Mouse (Mus musculus): Measurements from ENCODE around the gene E130114P18Rik. TPM values are rescaled to one million over a fixed set of nuclear protein-coding genes. Genes with fewer than 3 reads are reported as not detected.

The E130114P18Rik gene
- total RNA-seq, 2 experiments from 2014 or later = 0.38 to 0.39 TPM

- intact Hi-C loops (cut with DNase I; ENCODE audit: low total_unique reads) = no loop called here
- no peak for DNase-seq
These were observed 47.9 kb downstream of the E130114P18Rik start for GRCm38 (mm10) chr4:97729999-97730398.

DNA sequence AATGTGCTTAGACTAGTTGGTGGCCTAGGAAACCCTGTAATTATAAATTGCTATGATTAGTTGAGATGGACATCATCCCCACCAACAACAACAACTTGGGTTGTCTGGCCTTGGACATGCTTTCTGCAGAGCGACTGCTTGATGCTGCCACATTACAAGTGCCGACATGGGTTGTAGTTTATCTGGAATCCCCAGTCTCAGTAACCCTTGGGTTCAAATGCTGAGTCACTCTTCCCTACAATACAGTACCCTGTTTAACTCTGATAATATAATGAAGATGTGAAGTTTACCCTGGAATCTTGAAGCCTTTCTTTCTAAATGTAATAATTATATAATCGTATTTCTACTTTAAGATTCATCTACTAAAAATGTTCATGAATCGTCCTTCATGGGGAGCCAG is 49.4 kb downstream of the E130114P18Rik start:
- no peak for DNase-seq
- intact Hi-C loops (cut with DNase I; ENCODE audit: low total_unique reads) = no loop called here

- no peak for DNase-seq
- intact Hi-C loops (cut with DNase I; ENCODE audit: low total_unique reads) = no loop called here
These were observed 54.5 kb downstream of the E130114P18Rik start for GRCm38 (mm10) chr4:97723374-97723773.

DNA sequence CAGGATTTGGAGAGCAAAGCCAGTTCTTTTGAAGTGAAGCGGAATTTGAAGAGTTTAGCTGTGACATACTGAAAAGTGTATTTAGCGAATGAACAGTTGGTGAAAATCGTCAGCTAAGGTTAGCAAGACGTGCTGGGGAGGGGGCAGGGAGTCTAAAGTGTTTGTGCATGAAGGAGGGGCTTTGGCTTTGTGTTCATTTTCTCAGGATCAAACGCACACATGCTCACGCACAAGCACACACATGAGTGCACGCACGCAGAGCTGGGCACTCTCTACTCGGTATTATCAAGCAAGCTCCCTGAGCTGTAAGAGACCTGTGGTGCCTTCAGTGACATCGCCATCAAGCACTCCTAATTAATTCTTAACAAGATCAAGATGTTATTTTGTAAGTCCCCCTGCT is 55.2 kb downstream of the E130114P18Rik start:
- intact Hi-C loops (cut with DNase I; ENCODE audit: low total_unique reads) = no loop called here

GRCm38 (mm10) chr4:97714616-97715015 is 63.3 kb downstream of the E130114P18Rik start:
- intact Hi-C loops (cut with DNase I; ENCODE audit: low total_unique reads) = no loop called here
- DNase-seq = no peak

More for the DNA sequence above, 55.2 kb downstream of the E130114P18Rik start:
- DNase-seq = no peak

DNA sequence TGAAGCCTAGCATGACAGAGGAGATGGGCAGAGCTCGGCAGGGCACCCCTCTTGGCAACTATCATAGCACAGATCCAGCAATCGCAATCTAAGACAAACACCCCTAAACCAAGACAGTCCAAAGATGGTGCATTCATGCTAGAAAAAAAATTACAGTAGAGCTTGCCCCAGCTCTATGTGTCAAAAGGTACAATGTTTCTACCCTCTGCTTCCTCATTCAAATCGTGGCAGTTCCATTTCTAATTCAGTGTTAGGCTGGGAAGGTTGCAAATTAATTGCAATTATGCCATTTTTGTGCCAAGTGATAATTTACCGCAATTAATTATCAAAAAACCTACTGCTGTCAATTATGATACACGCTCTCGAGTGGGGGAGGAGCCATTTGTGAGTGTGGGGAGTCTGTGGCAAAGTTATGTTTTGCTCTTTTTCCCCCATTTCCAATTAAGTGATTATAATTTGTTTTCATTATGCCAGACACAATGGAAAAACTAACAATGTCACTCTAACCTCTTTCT is 63.7 kb downstream of the E130114P18Rik start:
- no peak for DNase-seq
- intact Hi-C loops (cut with DNase I; ENCODE audit: low total_unique reads) = no loop called here

- intact Hi-C loops (cut with DNase I; ENCODE audit: low total_unique reads) = no loop called here
These were observed 65.3 kb downstream of the E130114P18Rik start for GRCm38 (mm10) chr4:97712547-97712946.

GRCm38 (mm10) chr4:97710048-97710765 is 67.7 kb downstream of the E130114P18Rik start:
- intact Hi-C loops (cut with DNase I; ENCODE audit: low total_unique reads) = no loop called here
- DNase-seq = no peak

More at GRCm38 (mm10) chr4:97712547-97712946, 65.3 kb downstream of the E130114P18Rik start:
- DNase-seq = no peak

DNA sequence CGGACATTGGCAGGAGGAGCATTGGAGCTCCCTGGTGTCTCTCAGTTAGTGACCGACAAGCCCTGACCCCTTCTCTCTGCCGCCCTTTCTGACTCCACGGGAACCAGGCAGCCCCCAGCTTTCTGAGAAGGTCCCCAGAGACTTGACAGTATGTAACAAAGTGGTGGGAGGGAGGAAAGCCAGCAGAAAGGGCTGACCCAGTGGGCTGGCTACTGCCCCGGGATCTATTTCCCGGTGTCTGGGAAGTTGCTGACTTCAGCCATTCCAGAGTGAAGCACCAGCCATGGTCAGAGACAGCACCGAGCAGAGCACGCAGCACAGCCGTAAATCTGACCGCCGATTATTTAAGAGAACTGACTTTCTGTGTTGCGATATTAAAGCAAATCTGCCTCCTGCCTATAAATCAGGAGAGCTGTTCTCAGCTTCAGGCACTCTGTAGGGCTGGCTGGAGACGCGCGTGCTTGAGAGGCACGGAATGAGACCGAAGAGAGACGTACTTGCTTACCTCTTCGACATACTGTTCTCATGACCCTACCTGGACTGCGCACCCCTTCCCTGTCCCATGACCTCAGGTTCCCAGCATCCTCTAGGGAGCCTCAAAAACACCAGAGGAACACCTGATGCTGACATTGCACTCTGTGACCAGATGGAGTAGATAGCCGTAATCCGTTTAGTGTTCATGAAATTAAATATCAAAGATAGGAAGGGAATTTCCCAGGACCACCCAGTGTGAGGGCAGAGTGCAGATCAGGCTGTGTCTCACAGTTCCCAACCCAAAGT is 70.3 kb downstream of the E130114P18Rik start:
- intact Hi-C loops (cut with DNase I; ENCODE audit: low total_unique reads) = no loop called here
- DNase-seq = peak; percentile 4

- intact Hi-C loops (cut with DNase I; ENCODE audit: low total_unique reads) = no loop called here
- no peak for DNase-seq
These were observed 80.9 kb downstream of the E130114P18Rik start for GRCm38 (mm10) chr4:97696684-97697615.

- intact Hi-C loops (cut with DNase I; ENCODE audit: low total_unique reads) = no loop called here
- peak; percentile 66 for DNase-seq
These were observed 82.4 kb downstream of the E130114P18Rik start for GRCm38 (mm10) chr4:97695414-97696040.

DNA sequence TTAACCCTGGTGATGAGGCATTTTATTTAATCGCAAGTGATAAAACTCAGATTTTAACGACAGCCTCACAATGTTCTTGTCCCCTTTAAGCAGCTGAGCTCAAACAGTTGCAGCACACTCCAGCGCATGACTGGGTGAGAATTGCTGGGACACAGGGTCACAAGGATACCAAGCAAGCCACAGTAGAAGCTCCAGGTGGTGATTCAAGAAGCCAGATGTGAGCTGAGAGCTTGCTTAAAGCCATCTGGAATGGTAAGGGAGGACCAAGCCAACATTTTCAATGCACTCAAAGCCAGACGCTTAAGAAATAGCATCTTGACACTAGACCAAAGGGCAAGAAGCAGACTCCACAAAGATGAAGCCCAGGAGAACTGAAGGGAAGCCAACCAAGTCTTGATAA is 83.9 kb downstream of the E130114P18Rik start:
- intact Hi-C loops (cut with DNase I; ENCODE audit: low total_unique reads) = no loop called here
- DNase-seq = peak; percentile 39

GRCm38 (mm10) chr4:97693054-97693453 is 84.8 kb downstream of the E130114P18Rik start:
- no peak for DNase-seq
- intact Hi-C loops (cut with DNase I; ENCODE audit: low total_unique reads) = no loop called here

DNA sequence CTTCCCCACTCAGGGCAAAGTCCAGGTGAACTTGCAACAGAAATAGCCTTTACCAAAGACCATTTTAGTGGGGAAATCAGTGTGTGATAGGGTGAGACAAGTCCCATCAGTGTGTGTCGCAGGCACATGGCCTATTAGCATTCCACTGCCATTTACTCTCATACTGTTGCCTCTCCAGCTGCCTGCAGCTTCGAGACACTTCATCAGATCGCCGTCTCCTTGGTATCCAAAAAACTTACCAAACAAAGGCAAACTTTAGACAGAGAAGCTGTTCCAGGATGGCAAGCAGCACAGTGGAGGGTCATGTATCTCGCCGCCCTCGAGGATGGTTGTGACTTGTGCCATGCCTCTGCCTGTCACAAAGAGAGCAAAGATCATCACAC is 87.5 kb downstream of the E130114P18Rik start:
- DNase-seq = no peak
- intact Hi-C loops (cut with DNase I; ENCODE audit: low total_unique reads) = no loop called here

DNA sequence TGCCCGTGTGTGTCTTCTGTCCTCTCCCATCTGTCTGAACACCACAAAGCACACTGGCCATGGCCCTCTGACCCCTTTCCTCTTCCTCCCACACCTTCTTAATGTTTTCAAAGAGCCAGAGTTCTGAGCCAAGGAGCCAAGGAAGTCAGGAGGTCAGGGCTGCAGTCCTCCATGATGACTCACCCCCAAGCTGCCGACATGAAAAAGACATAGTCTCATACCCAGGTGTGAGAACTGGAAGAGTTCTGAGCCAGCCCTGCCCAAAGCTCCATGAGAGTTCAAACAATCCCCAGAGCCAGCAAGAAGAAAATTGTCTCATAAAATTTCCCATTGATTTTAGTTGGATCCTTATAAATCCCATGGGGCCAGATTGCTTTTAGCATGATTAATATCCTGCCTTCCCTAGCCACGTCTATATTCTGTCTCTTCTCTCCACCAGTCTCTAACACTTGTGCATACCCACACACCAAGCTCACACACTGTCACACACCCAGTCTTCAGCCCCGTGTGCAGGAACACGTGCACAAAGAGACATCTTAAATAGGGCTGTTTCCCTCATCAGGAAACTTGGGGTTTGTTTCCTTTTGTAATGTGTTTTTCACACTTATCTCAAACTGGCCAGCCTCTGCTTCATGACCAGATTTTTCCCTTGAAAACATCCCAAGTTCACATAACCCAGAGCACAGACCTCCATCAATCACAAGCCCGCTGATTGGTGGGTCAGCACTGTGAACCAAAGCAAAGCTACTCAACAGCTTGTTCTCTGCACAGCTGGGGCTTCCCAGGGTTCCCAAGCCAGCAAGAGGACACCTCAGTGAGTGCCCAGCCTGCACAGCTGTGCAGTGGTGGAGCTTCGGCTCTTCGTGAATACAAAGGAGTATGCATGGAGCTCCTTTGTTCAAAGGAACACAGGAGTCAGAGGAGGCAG is 88.2 kb downstream of the E130114P18Rik start:
- intact Hi-C loops (cut with DNase I; ENCODE audit: low total_unique reads) = no loop called here

DNA sequence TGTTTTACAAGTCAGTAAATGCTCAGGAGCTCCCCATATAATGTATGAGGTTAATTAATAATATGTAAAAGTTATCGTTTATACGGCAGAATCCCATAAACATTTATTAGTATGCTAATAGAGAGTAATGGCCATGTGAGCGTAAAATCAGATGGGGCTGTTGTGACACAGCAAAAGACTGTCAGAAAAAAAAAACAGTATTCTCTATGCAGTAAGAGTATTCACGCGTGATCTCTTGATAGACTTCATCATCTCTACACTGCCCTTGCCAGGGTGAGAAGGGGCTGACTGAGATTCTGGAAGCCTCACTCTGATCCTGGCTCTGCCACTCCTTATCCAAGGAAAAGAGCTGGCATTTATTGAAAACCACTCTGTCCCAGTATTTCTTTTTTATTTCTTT is 91.9 kb downstream of the E130114P18Rik start:
- DNase-seq = no peak
- intact Hi-C loops (cut with DNase I; ENCODE audit: low total_unique reads) = no loop called here

More for the DNA sequence above, 88.2 kb downstream of the E130114P18Rik start:
- DNase-seq = peak; percentile 76

- no peak for DNase-seq
- intact Hi-C loops (cut with DNase I; ENCODE audit: low total_unique reads) = loop anchor here (10.0 kb wide), 1 partner anchor 68 kb away; no protein-coding TSS in a partner anchor
These were observed 101.3 kb downstream of the E130114P18Rik start for GRCm38 (mm10) chr4:97676579-97676937.
